Mouse (Mus musculus) ES-Bruce4 (cell line): ENCODE measurements around the gene Dlgap1.

Experiments used
- CTCF ChIP-seq: IDR thresholded peaks from one replicate; pipeline ENCODE4 v1.8.1; 2011; ENCODE audit warnings: low read depth, low read length
- EP300 ChIP-seq: IDR thresholded peaks from 2 replicates; pipeline ENCODE4 v1.6.1; 2011; ENCODE audit warnings: low read depth, low read length; ENCODE audit not compliant: insufficient read depth

GRCm38 (mm10) chr17:70706976-70707818, 738.3 kb downstream of the Dlgap1 start:
- 0 out of 2 replicates have a peak, but pooled peaks have one; percentile 8 for TF ChIP-seq EP300
- peak; percentile 93 for TF ChIP-seq CTCF
